Mouse (Mus musculus) limb, embryonic 13.5 days (tissue): ENCODE results near the gene Dock2. TPM values are rescaled to one million over a fixed set of nuclear protein-coding genes. Genes with fewer than 3 reads are reported as not detected.
A peak's percentile ranks its signal among the peaks of the same experiment; 100 is the strongest.

Experiments
- ATAC-seq: fragments of 200-750 bp; cut with Nextera tagmentation; 2 replicates; pipeline ENCODE4 v1.8.0; 2017; ENCODE audit warnings: low read depth, moderate number of reproducible peaks, moderate TSS enrichment; ENCODE audit not compliant: low FRiP score
- H3K27ac ChIP-seq: fragments of 300-500 bp; sonication (generic); 2 replicates; pipeline ENCODE4 v1.5.1; 2015; ENCODE audit warnings: inconsistent platforms, mild to moderate bottlenecking, moderate library complexity
- H3K27me3 ChIP-seq: fragments of 300-500 bp; sonication (generic); 2 replicates; pipeline ENCODE4 v1.6.1; 2015; ENCODE audit warnings: mild to moderate bottlenecking, inconsistent platforms
- H3K36me3 ChIP-seq: fragments of 300-500 bp; sonication (generic); 2 replicates; pipeline ENCODE4 v1.6.1; 2015; ENCODE audit warnings: inconsistent platforms, mild to moderate bottlenecking, moderate library complexity
- H3K4me1 ChIP-seq: fragments of 300-500 bp; sonication (generic); 2 replicates; pipeline ENCODE4 v1.6.1; 2015; ENCODE audit warnings: inconsistent platforms
- H3K4me2 ChIP-seq: fragments of 300-500 bp; sonication (generic); replicated peaks from 2 replicates; pipeline ENCODE4 v1.6.1; 2015; ENCODE audit warnings: inconsistent platforms, mild to moderate bottlenecking, moderate library complexity
- H3K4me3 ChIP-seq: fragments of 300-500 bp; sonication (generic); 2 replicates; pipeline ENCODE4 v1.5.1; 2015; ENCODE audit warnings: moderate library complexity, mild to moderate bottlenecking, inconsistent platforms
- H3K9ac ChIP-seq: fragments of 300-500 bp; sonication (generic); 2 replicates; pipeline ENCODE4 v1.6.1; 2015; ENCODE audit warnings: mild to moderate bottlenecking, inconsistent platforms
- H3K9me3 ChIP-seq: fragments of 300-500 bp; sonication (generic); 2 replicates; pipeline ENCODE4 v1.6.1; 2016; ENCODE audit warnings: inconsistent platforms
- whole genome bisulfite sequencing: fragments of 180-500 bp; shearing (Covaris S2); methylation state at CpG from one replicate; pipeline ENCODE4 v1.1.7; 2015; 5-methylcytosine and 5-hydroxymethylcytosine counted together
- polyA plus RNA-seq: library from polyadenylated mRNA; unstranded; fragments of >200 nt; fragmentation: Nextera tagmentation; extraction: Ambion mirVana; gene quantifications from 2 replicates; pipeline ENCODE4 v1.2.1, GENCODE M21; 2015

The Dock2 gene
- polyA plus RNA-seq, 1 experiment from 2014 or later = 1.3 TPM

DNA sequence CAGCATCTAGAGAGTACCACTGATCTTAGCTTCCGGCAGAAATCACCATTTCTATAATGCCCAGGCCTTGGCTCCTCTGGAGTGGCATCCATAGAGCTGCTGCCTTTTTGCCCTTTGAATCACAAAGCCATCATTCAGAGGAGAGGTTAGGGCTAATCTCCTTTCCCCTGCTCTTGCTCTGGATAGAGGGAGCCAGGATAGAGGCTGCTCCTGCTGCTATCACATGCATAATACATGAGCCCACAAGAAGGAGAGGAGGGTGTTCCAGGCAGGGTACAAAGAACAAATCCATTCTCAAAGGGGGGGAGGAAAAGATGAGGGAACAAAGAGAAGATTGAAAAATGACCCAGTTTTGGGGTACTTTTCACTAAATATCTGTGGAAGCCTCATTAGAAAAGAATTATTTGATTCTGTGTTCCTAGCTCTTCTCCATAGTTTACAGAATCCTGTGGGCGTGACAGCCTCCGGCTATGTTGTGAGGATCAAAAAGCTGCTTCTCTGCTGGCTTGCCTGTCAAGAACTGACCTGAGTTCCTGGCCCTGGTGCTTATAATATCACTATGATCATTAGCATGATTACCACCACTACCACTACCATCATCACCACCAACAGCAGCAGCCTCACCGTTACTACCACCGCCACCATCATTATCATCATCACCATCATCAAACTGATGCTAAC is 485.9 kb downstream of the Dock2 start:
- Histone ChIP-seq H3K9ac (no peak overlapping the region), H3K9me3 (no peaks in the 10 kb centered on the region), H3K4me1 (no peaks in the 10 kb centered on the region), H3K27ac (no peak overlapping the region), H3K36me3 (no peaks in the 10 kb centered on the region), H3K27me3 (no peaks in the 10 kb centered on the region), H3K4me2 (no peak overlapping the region), H3K4me3 (no peak overlapping the region)
- 80% methylated on average over 5 of the region's 5 CpGs for WGBS
- no peak for ATAC-seq

DNA sequence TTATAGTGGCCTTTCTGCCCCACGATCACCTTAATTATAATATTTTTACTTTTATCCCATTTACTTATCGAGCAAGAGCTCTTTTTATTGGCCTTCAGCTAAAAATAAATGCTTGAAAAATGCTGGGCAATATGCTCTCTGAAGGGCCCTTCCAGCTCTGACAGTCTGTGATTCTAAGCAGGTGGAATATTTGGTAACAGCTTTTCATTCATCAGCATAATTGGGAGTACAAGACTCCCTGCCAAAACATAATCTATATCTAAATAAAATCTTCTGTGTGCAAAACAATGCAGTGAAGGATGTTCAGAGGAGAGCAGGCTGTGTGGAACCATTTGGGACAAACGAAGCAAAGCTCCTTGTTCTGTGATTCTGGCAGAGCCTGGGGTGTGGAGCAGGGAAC is 492.4 kb downstream of the Dock2 start:
- 53% methylated on average over 3 of the region's 3 CpGs for WGBS
- H3K27ac ChIP-seq = no peak overlapping the region
- no peak overlapping the region for H3K4me2 ChIP-seq
- no peak overlapping the region for H3K4me3 ChIP-seq
- H3K27me3 ChIP-seq = no peaks in the 10 kb centered on the region
- no peaks in the 10 kb centered on the region for H3K4me1 ChIP-seq
- no peak for ATAC-seq
- H3K9ac ChIP-seq = no peak overlapping the region
- no peaks in the 10 kb centered on the region for H3K9me3 ChIP-seq
- H3K36me3 ChIP-seq = no peaks in the 10 kb centered on the region

DNA sequence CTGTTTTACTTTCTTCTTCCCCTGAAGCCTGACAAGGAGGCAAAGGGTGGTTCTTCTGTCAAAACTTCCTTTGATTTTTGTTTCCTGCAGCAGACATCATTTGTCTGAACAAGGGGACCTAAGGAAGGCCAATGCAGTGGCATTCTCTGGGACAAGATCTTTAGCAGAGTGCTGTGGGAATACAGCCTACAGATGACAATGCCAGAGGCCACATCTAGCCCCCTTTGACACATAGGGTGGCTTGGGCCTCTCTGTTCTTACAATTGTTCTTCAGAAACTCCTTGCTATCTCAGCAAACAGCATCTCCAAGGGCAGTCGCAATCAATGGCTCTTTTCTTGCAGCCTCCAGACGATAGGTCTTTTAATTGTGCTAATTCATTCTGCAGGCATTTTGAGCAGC is 493.0 kb downstream of the Dock2 start:
- H3K27ac ChIP-seq = no peak overlapping the region
- WGBS = 39% methylated on average over 2 of the region's 2 CpGs
- H3K36me3 ChIP-seq = no peaks in the 10 kb centered on the region

DNA sequence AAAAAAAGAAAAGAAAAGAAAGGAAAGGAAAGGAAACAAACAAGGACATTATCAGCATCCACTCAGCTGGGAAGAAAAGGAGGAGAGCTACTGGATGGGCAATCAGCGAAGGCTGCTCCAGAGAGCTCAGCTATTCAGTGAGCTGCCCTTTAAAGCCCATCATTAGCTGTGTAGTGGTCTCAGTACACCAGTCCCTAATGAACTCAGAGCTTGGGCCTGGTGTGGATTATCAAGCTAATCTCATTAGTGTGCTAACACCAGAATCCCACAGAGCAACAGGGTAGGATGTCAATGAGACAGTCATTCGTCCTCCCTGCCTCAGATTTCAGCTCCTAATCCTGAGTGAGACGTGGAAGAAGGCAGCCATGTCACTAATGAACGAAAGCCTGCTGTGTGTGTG is 493.4 kb downstream of the Dock2 start:
- Histone ChIP-seq H3K4me2 (no peak overlapping the region), H3K4me1 (no peaks in the 10 kb centered on the region), H3K27me3 (no peaks in the 10 kb centered on the region), H3K9me3 (no peaks in the 10 kb centered on the region), H3K36me3 (no peaks in the 10 kb centered on the region), H3K4me3 (no peak overlapping the region), H3K27ac (no peak overlapping the region), H3K9ac (no peak overlapping the region)
- 32% methylated on average over 4 of the region's 4 CpGs for WGBS
- no peak for ATAC-seq

More for the DNA sequence above, 493.0 kb downstream of the Dock2 start:
- H3K9ac ChIP-seq = no peak overlapping the region
- no peak for ATAC-seq
- H3K9me3 ChIP-seq = no peaks in the 10 kb centered on the region
- H3K4me2 ChIP-seq = no peak overlapping the region
- H3K4me1 ChIP-seq = no peaks in the 10 kb centered on the region
- no peaks in the 10 kb centered on the region for H3K27me3 ChIP-seq
- no peak overlapping the region for H3K4me3 ChIP-seq

DNA sequence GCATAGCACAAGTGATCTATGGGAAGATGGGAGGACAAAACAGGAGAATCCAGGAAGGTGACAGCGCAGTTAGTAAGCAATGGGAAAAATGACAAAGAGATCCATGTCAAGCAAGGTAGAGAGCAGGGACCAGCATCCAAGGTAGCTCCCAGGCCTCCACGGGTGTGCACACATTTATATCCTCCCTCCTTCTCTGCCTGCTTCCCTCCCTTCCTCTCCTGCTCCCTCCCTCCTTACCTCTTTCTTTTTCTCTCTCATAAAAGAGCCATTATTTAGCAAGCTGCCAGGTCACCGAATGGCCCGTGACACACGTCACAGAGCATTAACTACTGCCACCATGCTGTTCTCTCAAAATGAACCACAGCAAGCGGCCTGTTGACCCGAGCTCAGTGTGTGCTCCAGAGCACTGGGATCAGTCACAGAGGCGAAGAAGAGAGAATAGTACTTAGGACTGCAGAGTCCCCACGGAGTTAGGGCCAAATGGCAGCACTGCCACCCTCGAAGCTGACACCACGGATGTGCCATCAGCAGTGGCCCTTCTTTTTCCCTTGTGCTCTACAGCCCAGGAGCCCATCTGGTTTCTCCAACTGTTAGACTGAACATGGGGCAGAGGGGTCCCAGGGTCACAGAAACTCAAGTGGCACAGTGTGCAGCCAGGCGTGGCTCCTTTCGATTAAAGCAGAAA is 499.4 kb downstream of the Dock2 start:
- Histone ChIP-seq H3K27me3 (no peaks in the 10 kb centered on the region), H3K36me3 (no peaks in the 10 kb centered on the region), H3K4me2 (no peak overlapping the region), H3K4me1 (peaks cover 5% of the 10 kb centered on the region; the same call in 1 of the 2 replicates), H3K4me3 (no peak overlapping the region), H3K9me3 (no peaks in the 10 kb centered on the region), H3K9ac (no peak overlapping the region), H3K27ac (no peak overlapping the region)
- ATAC-seq = no peak
- 30% methylated on average over 13 of the region's 13 CpGs for WGBS

DNA sequence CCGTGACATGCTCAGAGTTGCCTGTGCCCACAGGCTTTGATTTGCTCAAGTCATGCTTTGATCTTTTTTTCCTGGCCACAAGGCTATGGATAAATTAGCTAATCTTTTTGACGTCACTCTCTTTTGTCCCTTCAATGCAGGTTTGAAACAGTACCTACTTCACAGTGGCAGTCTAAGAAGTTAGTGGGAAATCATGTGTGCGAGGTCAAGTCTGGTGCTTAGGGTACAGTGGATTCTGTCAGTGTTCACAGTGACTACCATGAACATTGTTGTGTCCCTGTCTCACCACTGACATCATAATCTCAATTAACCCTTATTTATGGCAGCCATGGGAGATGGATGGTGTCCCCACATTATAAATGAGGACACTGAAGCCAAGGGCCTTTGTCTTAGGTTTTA is 506.6 kb downstream of the Dock2 start:
- Histone ChIP-seq H3K4me2 (no peak overlapping the region), H3K4me3 (no peak overlapping the region), H3K4me1 (peaks cover 3% of the 10 kb centered on the region; the same call in 1 of the 2 replicates), H3K9ac (no peak overlapping the region), H3K27me3 (no peaks in the 10 kb centered on the region), H3K36me3 (no peaks in the 10 kb centered on the region), H3K9me3 (no peaks in the 10 kb centered on the region), H3K27ac (no peak overlapping the region)
- WGBS = 70% methylated on average over 3 of the region's 3 CpGs
- no peak for ATAC-seq

DNA sequence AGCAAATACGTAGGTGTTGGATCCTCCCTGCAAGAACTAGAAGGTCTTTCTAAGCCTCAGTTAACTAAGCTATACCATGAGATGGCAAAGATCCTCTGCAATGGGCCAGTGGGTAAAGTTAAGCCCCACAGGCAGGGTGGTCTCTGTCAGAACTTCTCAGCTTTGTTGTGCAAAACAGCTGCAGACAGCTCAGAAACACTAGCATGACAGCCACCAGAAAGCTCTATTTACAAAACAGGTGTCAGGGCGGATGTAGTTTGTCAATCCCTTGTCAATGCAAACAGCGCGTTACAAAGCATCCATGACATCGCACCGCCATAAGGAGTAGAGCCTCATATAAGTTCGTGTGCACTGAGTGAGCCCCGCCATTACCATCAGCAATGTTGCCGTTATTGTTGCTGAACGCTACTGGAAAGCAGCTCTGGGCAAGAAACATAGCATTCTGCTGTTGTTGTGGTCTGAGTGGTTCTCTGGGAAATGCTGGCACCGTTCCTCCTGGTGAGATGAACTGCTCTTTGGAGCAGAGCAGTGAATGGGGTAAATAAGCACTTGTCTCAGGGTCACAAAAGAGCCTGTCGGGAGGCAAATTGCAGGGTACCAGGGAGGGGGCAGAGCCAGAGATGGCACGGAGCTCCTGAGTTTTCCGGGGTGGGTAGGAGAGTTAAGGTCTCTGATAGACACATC is 507.2 kb downstream of the Dock2 start:
- no peaks in the 10 kb centered on the region for H3K9me3 ChIP-seq
- H3K4me1 ChIP-seq = peaks cover 8% of the 10 kb centered on the region; the same call in 1 of the 2 replicates
- no peaks in the 10 kb centered on the region for H3K27me3 ChIP-seq
- no peak overlapping the region for H3K4me3 ChIP-seq
- no peak for ATAC-seq
- 70% methylated on average over 14 of the region's 14 CpGs for WGBS
- H3K9ac ChIP-seq = no peak overlapping the region
- no peak overlapping the region for H3K27ac ChIP-seq
- H3K4me2 ChIP-seq = no peak overlapping the region
- no peaks in the 10 kb centered on the region for H3K36me3 ChIP-seq

DNA sequence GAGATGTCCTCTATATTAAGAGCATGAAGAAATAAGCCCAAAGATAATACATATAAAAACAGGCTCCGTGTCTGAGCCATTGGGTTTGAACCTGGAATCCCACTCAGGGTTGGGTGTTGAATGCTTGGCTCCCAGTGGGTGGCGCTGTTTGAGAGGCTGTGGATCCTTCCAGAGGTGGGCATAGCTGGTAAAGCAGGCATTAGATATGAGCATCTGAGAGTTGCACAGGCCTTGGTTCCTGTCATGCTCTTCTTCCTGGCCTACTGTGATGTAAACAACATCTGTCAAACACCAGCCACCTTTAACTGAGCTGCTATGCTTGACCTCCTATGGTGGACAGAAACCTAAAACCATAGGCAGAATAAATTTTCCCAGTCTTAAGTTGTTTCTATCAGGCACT is 507.8 kb downstream of the Dock2 start:
- Histone ChIP-seq H3K4me3 (no peak overlapping the region), H3K4me1 (peaks cover 8% of the 10 kb centered on the region; the same call in 1 of the 2 replicates), H3K36me3 (no peaks in the 10 kb centered on the region), H3K27ac (no peak overlapping the region), H3K27me3 (no peaks in the 10 kb centered on the region), H3K9ac (no peak overlapping the region), H3K9me3 (no peaks in the 10 kb centered on the region), H3K4me2 (no peak overlapping the region)
- WGBS = 48% methylated on average over 2 of the region's 2 CpGs
- no peak for ATAC-seq

DNA sequence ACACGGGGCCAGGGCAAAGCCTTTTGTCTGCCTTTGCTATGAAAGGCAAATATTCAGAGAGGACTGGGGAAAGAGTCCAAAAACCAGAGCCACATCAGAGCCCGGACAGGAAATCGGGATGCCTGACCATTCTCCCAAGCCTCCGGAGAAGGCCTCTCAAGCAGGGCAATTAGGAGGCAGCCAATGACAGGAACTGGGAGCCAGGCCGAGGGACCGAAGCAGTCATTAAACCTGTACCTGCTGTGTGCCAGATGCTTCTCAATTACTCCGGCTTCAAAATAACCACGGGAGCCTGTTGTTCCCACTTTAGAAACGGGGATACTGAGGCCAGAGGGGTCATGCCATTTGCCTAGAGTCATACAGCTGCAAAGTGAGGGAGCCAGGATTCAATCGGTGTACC is 511.7 kb downstream of the Dock2 start:
- WGBS = 21% methylated on average over 10 of the region's 10 CpGs
- H3K27me3 ChIP-seq = no peaks in the 10 kb centered on the region
- ATAC-seq = no peak
- no peaks in the 10 kb centered on the region for H3K9me3 ChIP-seq
- no peak overlapping the region for H3K4me3 ChIP-seq
- H3K4me1 ChIP-seq = peaks cover 8% of the 10 kb centered on the region; the same call in 1 of the 2 replicates
- no peak overlapping the region for H3K9ac ChIP-seq
- H3K27ac ChIP-seq = no peak overlapping the region
- no peak overlapping the region for H3K4me2 ChIP-seq
- H3K36me3 ChIP-seq = no peaks in the 10 kb centered on the region

DNA sequence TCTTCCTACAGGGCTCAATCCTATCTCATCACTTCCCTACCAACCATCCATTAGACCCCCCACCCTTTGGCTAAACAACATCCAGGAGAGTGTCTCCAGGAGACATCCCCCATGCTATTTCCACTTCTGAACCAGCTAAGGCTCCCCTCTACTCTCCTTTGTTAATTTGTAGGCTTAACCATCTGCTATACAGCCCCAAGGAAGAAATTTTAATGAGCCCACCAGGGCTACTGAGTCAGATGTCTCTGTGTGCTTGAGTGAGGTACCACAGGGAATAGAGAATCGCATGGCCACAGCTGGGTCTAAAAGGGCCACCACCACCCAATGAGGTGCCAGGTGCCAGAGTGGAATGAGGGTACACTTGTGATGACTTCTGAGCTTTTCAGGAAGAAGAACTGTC is 519.6 kb downstream of the Dock2 start:
- no peak overlapping the region for H3K9ac ChIP-seq
- H3K9me3 ChIP-seq = no peaks in the 10 kb centered on the region
- 61% methylated on average over 1 of the region's 1 CpGs for WGBS
- H3K4me2 ChIP-seq = no peak overlapping the region
- no peak overlapping the region for H3K27ac ChIP-seq
- no peaks in the 10 kb centered on the region for H3K36me3 ChIP-seq
- ATAC-seq = no peak
- H3K4me1 ChIP-seq = no peaks in the 10 kb centered on the region
- no peak overlapping the region for H3K4me3 ChIP-seq
- H3K27me3 ChIP-seq = no peaks in the 10 kb centered on the region

DNA sequence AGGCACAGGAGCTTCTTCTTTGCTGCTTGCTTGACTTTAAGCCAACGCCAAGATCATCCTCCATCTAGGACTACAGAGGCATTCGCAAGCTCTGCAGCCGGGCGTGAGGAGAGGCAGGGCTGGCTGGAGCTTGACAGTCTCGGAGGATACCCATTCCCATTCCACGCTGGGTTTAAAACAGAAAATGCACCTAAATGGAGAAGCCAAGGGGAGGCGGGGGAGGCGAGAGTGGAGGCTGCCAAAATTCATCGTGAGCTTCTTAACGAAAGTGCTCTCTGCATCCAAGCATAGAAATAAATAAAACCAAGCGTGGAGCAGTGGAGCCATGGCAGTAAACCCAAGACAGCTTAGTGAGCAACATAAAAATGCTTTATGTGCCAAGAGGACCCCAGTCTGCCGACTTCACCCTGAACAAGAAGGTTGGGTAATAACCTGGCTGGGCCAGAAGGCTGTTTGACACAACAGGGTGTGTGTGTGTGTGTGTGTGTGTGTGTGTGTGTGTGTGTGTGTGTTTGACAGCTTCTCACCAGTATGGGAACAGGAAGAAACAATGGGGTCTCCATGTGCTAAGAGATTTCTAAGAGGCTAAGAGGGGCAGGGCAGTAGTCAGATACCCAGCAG is 524.7 kb downstream of the Dock2 start:
- no peaks in the 10 kb centered on the region for H3K4me1 ChIP-seq
- WGBS = 68% methylated on average over 12 of the region's 12 CpGs
- H3K27ac ChIP-seq = no peak overlapping the region
- H3K27me3 ChIP-seq = no peaks in the 10 kb centered on the region
- 0 out of 2 replicates have a peak, but pooled peaks have one; percentile 51 for ATAC-seq
- H3K9ac ChIP-seq = no peak overlapping the region
- no peaks in the 10 kb centered on the region for H3K36me3 ChIP-seq
- no peak overlapping the region for H3K4me3 ChIP-seq
- no peaks in the 10 kb centered on the region for H3K9me3 ChIP-seq
- H3K4me2 ChIP-seq = no peak overlapping the region

DNA sequence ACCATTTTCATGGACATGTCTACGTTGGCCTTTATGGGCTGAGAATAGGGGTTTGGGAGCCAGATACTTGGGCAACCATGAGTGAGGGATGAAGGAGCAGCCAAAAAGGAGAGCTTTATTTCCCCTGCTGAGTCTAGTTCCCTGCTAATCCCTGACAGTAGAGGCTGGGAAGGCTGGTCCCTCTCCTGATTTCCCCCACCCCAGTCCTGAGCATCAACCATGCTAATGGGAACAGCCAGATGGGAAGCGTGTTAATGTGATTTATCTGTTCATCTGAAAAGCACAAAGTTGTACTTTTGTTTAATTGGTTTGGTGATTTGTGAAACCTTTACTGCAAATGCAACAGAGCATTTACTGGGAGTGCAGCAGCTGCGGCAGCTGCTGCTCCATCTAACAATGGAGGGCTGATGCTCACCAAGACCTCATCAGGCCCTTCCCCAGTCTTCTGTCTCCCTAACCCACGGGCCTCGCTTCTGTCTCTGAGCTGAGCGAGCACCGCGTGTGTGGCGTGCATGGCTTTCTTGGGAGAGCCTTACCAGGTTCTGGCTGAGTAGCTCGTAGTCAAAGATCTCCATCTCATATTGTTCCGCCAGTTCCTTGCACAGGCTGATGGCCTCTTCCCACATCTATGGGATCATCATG is 526.0 kb downstream of the Dock2 start:
- no peaks in the 10 kb centered on the region for H3K9me3 ChIP-seq
- no peak overlapping the region for H3K4me3 ChIP-seq
- H3K9ac ChIP-seq = no peak overlapping the region
- H3K4me2 ChIP-seq = no peak overlapping the region
- ATAC-seq = no peak
- no peaks in the 10 kb centered on the region for H3K27me3 ChIP-seq
- H3K4me1 ChIP-seq = no peaks in the 10 kb centered on the region
- no peaks in the 10 kb centered on the region for H3K36me3 ChIP-seq
- WGBS = 83% methylated on average over 11 of the region's 11 CpGs
- no peak overlapping the region for H3K27ac ChIP-seq
